Mouse (Mus musculus): ENCODE data around the gene 2410137M14Rik.
"Not testable (repeated sequence)": the region's sequence is repeated elsewhere in the genome, so short reads cannot be mapped to it uniquely, and the experiment has no call there.

Gene 2410137M14Rik

GRCm38 (mm10) chr17:36993770-36994325, 12.8 kb upstream of the 2410137M14Rik start:
- no peak for DNase-seq (ENCODE audit: low spot score in 2 of 2)

GRCm38 (mm10) chr17:36992336-36993104, 11.5 kb upstream of the 2410137M14Rik start:
- no peak for DNase-seq (ENCODE audit: low spot score in 2 of 2)

- DNase-seq (ENCODE audit: low spot score in 2 of 2), result not testable (repeated sequence)
These were observed 9.6 kb upstream of the 2410137M14Rik start for GRCm38 (mm10) chr17:36990630-36991029.

- no peak for DNase-seq (ENCODE audit: low spot score in 2 of 2)
These were observed 8.4 kb upstream of the 2410137M14Rik start, which contains the start of gene H2-M5 for GRCm38 (mm10) chr17:36989437-36989836. Gene H2-M5, minus strand, starts transcription at chr17:36989537.

- no peak for DNase-seq (ENCODE audit: low spot score in 2 of 2)
These were observed 7.4 kb upstream of the 2410137M14Rik start for GRCm38 (mm10) chr17:36988475-36988874.

GRCm38 (mm10) chr17:36982253-36983155, 1.5 kb upstream of the 2410137M14Rik start:
- no peak for DNase-seq (ENCODE audit: low spot score in 2 of 2)

- DNase-seq (ENCODE audit: low spot score in 2 of 2), result no peak
These were observed 808 bp upstream of the 2410137M14Rik start for GRCm38 (mm10) chr17:36981845-36982244.

- no peak for DNase-seq (ENCODE audit: low spot score in 2 of 2)
These were observed 7.7 kb downstream of the 2410137M14Rik start for GRCm38 (mm10) chr17:36973271-36973787.

GRCm38 (mm10) chr17:36972791-36973190, 8.2 kb downstream of the 2410137M14Rik start:
- no peak for DNase-seq (ENCODE audit: low spot score in 2 of 2)

GRCm38 (mm10) chr17:36971172-36971850, 9.7 kb downstream of the 2410137M14Rik start:
- DNase-seq (ENCODE audit: low spot score in 2 of 2), result no peak

- DNase-seq (ENCODE audit: low spot score in 2 of 2), result no peak
These were observed 10.6 kb downstream of the 2410137M14Rik start for GRCm38 (mm10) chr17:36970316-36970890.

GRCm38 (mm10) chr17:36966875-36967274, 14.2 kb downstream of the 2410137M14Rik start:
- no peak for DNase-seq (ENCODE audit: low spot score in 2 of 2)

GRCm38 (mm10) chr17:36961125-36961524, 19.9 kb downstream of the 2410137M14Rik start:
- no peak for DNase-seq (ENCODE audit: low spot score in 2 of 2)

- no peak for DNase-seq (ENCODE audit: low spot score in 2 of 2)
These were observed 22.2 kb downstream of the 2410137M14Rik start for GRCm38 (mm10) chr17:36958884-36959283.

- peak; percentile 88 to 92 for DNase-seq (ENCODE audit: low spot score in 2 of 2)
These were observed 22.9 kb downstream of the 2410137M14Rik start, which contains the start of the genes Znrd1 and Znrd1as for GRCm38 (mm10) chr17:36957999-36958743. Gene Znrd1, minus strand, starts transcription at chr17:36958559. Gene Znrd1as, plus strand, starts transcription at chr17:36958592.

- DNase-seq (ENCODE audit: low spot score in 2 of 2), result no peak
These were observed 28.0 kb downstream of the 2410137M14Rik start for GRCm38 (mm10) chr17:36953062-36953461.

GRCm38 (mm10) chr17:36952631-36953030, 28.4 kb downstream of the 2410137M14Rik start:
- no peak for DNase-seq (ENCODE audit: low spot score in 2 of 2)

- DNase-seq (ENCODE audit: low spot score in 2 of 2), result peak; percentile 84 to 92
These were observed 29.8 kb downstream of the 2410137M14Rik start, which contains the start of gene Ppp1r11 for GRCm38 (mm10) chr17:36950981-36951947. Gene Ppp1r11, minus strand, starts transcription at chr17:36951741.

GRCm38 (mm10) chr17:36949265-36949664, 31.8 kb downstream of the 2410137M14Rik start:
- DNase-seq (ENCODE audit: low spot score in 2 of 2), result no peak
